Mouse (Mus musculus) megakaryocyte, embryonic 14.5 days (primary cell): ENCODE data around the gene Stfa2.

Experiments
- FLI1 ChIP-seq: IDR thresholded peaks from 2 replicates; pipeline ENCODE4 v1.6.1; 2012; ENCODE audit warnings: low read length, inconsistent platforms, mixed read lengths
- GATA1 ChIP-seq: IDR thresholded peaks from 3 replicates; pipeline ENCODE4 v1.6.1; 2012; ENCODE audit warnings: mixed read lengths, low read length, inconsistent platforms, borderline replicate concordance

DNA sequence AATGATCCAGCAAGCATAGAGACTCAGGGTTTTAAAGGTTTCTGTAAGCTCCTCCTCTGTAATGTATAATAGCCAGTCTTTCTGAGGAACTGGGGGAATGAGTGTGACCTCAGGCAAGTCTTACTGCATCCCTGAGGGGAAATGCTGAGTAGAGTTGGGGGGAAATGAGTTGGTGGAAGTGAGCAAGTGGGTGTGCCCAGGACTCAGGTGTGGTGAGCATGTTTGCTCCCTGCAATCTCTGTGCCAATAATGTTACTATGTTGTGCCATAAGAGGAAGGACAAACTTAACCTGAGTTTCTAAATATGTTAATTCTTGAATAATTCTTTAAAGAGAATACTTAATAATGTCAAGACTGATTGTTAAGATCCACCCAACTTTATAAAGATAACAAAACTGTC is at the start of gene Stfa2:
- TF ChIP-seq GATA1 (no peak), FLI1 (no peak)
